Mouse (Mus musculus) forebrain, embryonic 11.5 days (tissue): ENCODE measurements around the gene Colgalt2. TPM values are rescaled to one million over a fixed set of nuclear protein-coding genes. Genes with fewer than 3 reads are reported as not detected.
A peak's percentile ranks its signal among the peaks of the same experiment; 100 is the strongest.

Experiments used
- ATAC-seq: fragments of 200-750 bp; cut with Nextera tagmentation; replicated peaks from 2 replicates; pipeline ENCODE4 v1.8.0; 2017; ENCODE audit warnings: moderate TSS enrichment; ENCODE audit not compliant: low FRiP score
- DNase-seq: peaks from one replicate; pipeline ENCODE4 v3.0.0-alpha.2; 2017; ENCODE audit warnings: low spot score
- H3K27ac ChIP-seq: fragments of 300-500 bp; sonication (generic); 2 replicates; pipeline ENCODE4 v1.5.1; 2014; ENCODE audit warnings: low read depth, low read length
- H3K27me3 ChIP-seq: fragments of 300-500 bp; sonication (generic); 2 replicates; pipeline ENCODE4 v1.6.1; 2014; ENCODE audit warnings: mild to moderate bottlenecking, low read length, mixed read lengths; ENCODE audit not compliant: control insufficient read depth, insufficient read depth
- H3K36me3 ChIP-seq: fragments of 300-500 bp; sonication (generic); 2 replicates; pipeline ENCODE4 v1.6.1; 2014; ENCODE audit warnings: mild to moderate bottlenecking, low read length, moderate library complexity, mixed read lengths; ENCODE audit not compliant: control insufficient read depth, insufficient read depth
- H3K4me1 ChIP-seq: fragments of 300-500 bp; sonication (generic); replicated peaks from 2 replicates; pipeline ENCODE4 v1.6.1; 2014; ENCODE audit warnings: low read length, mixed read lengths; ENCODE audit not compliant: control insufficient read depth, insufficient read depth
- H3K4me2 ChIP-seq: fragments of 300-500 bp; sonication (generic); 2 replicates; pipeline ENCODE4 v1.6.1; 2014; ENCODE audit warnings: low read depth, mild to moderate bottlenecking, low read length, moderate library complexity, mixed read lengths; ENCODE audit not compliant: severe bottlenecking
- H3K4me3 ChIP-seq: fragments of 300-500 bp; sonication (generic); 2 replicates; pipeline ENCODE4 v1.5.1; 2014; ENCODE audit warnings: low read depth, low read length
- H3K9ac ChIP-seq: fragments of 300-500 bp; sonication (generic); 2 replicates; pipeline ENCODE4 v1.6.1; 2014; ENCODE audit warnings: low read length
- H3K9me3 ChIP-seq: fragments of 300-500 bp; sonication (generic); 2 replicates; pipeline ENCODE4 v1.6.1; 2016; ENCODE audit warnings: low read length, mixed read lengths; ENCODE audit not compliant: control insufficient read depth
- WGBS: fragments of 180-500 bp; shearing (Covaris S2); extraction: QIAGEN DNeasy Blood & Tissue Kit; methylation state at CpG from one replicate; pipeline ENCODE4 v1.1.7; 2014; 5-methylcytosine and 5-hydroxymethylcytosine counted together
- polyA plus RNA-seq: library from polyadenylated mRNA; unstranded; fragments of >200 nt; fragmentation: Nextera tagmentation; extraction: Ambion mirVana; gene quantifications from 2 replicates; pipeline ENCODE4 v1.2.1, GENCODE M21; 2014

The Colgalt2 gene
- polyA plus RNA-seq, 1 experiment from 2014 or later: 2.2 TPM

DNA sequence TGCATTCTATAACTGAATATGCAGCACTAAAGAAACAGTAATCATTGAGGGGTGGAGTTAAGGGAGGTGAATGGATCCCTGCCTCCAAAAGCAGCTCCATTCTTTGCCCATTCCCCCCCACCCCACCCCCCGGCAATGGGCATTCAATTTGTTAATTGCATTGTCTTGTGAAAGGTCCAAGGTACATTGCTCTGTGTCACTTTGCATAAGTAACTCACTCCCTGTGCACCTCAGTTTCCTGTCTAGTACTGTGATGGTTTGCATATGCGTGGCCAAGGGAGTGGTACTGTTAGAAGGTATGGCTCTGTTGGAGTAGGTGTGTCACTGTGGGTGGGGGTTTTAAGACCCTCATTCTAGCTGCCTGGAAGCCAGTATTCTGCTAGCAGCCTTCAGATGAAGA lies 13.5 kb downstream of the Colgalt2 start:
- Histone ChIP-seq H3K4me3 (no peak overlapping the region), H3K9ac (no peak overlapping the region), H3K27me3 (no peaks in the 10 kb centered on the region), H3K4me2 (no peak overlapping the region), H3K4me1 (no peaks in the 10 kb centered on the region), H3K27ac (no peak overlapping the region), H3K36me3 (no peaks in the 10 kb centered on the region), H3K9me3 (peaks cover 3% of the 10 kb centered on the region)
- ATAC-seq: no peak
- WGBS: 94% methylated on average over 2 of the region's 2 CpGs
- no peak for DNase-seq

DNA sequence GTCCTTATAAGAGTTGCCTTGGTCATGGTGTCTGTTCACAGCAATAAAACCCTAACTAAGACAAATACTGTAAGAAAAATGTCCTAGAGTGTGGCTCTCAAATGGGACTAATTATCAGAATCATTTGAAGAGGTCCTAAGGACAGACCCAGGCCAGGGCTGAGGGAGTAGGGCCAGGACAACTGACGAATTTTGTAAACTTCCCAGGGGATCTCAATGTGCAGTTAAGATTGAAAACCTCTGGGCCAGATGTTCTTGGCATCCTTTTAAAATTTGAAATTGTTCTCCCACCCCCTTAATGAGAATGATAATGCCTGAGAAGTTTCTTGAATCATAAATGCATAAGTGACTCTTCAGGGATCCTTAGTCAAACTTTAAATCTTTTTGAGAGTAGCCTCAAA lies 14.3 kb downstream of the Colgalt2 start:
- WGBS: 63% methylated on average over 1 of the region's 1 CpGs
- Histone ChIP-seq H3K9me3 (peaks cover 3% of the 10 kb centered on the region), H3K36me3 (no peaks in the 10 kb centered on the region), H3K9ac (no peak overlapping the region), H3K27me3 (no peaks in the 10 kb centered on the region), H3K4me1 (no peaks in the 10 kb centered on the region), H3K4me3 (no peak overlapping the region), H3K4me2 (no peak overlapping the region), H3K27ac (no peak overlapping the region)
- DNase-seq (no peak), ATAC-seq (no peak)

DNA sequence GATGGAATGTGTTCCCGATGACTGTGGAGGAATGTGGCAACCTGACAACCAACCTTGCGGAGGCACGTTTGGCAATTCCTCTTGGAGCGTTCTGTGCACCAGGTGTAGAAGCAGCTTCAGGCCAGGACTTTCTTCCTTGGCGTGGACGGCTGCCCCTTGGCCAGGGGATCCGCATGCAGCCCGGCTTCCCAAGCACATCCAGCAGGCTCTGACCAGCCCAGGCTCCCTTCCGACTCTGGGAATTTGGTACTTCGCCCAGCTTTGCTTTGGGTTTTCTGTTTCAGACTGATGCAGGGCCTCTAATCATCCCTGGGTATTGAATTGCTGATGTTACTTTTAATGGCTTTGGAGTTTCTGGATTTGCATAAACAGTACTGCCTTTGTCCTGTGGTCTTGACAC lies 14.8 kb downstream of the Colgalt2 start:
- no peak overlapping the region for H3K4me3 ChIP-seq
- peaks cover 3% of the 10 kb centered on the region for H3K9me3 ChIP-seq
- H3K27ac ChIP-seq: no peak overlapping the region
- H3K9ac ChIP-seq: no peak overlapping the region
- no peaks in the 10 kb centered on the region for H3K36me3 ChIP-seq
- H3K27me3 ChIP-seq: no peaks in the 10 kb centered on the region
- no peak overlapping the region for H3K4me2 ChIP-seq
- WGBS: 85% methylated on average over 10 of the region's 10 CpGs
- H3K4me1 ChIP-seq: no peaks in the 10 kb centered on the region
- no peak for DNase-seq
- ATAC-seq: no peak

DNA sequence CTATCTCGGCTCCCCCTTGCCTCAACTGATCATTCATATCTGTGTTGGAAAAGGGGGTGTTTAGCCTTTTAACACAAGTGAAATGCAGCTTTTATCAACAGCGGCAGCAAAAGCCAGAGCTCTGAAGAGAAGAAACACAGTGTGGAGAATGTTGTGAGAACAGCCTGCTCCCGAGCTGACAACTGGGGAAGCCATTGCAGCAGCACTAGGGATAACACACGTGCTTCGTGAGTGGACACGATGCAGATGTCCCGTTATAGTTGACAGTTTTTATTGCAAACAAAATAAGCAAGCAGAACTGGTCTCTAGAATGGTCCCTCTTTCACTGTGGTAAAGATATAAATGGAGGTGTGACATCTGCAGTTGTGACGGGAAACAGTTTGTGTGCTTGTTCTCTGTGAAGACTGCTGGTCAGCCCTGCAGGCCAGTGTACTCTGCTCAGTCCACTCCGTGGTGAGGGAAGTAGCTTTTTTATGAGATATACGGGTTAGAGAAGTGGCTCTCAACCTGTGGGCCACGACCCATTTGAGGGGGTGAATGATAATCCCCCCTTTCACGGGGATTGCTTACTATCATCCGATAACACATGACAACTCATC lies 16.8 kb downstream of the Colgalt2 start:
- DNase-seq (no peak), ATAC-seq (no peak)
- no peak overlapping the region for H3K4me3 ChIP-seq
- H3K9ac ChIP-seq: no peak overlapping the region
- no peaks in the 10 kb centered on the region for H3K4me1 ChIP-seq
- H3K4me2 ChIP-seq: no peak overlapping the region
- H3K36me3 ChIP-seq: no peaks in the 10 kb centered on the region
- H3K27me3 ChIP-seq: no peaks in the 10 kb centered on the region
- H3K9me3 ChIP-seq: peaks cover 3% of the 10 kb centered on the region
- 87% methylated on average over 13 of the region's 13 CpGs for WGBS
- H3K27ac ChIP-seq: no peak overlapping the region

DNA sequence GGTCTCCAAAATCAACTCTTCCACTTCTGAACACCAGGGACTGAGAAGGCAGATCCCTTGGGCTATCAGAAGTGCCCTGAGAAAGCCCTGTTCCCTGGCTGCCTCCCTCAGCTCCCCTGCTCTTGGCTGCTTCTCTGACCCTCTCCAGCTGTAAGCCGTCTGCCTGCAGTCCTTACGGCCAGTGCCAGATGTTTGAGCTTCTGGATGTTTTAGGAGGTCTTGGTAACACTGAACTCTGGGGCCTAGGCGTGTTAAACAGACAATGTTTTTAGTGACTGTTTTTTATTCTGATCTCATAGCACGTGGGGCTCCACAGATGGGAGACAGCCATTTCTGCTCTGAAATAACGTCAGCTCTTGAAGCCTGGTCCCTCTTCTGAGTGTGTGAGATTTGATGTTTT lies 18.0 kb downstream of the Colgalt2 start:
- DNase-seq: no peak
- 59% methylated on average over 5 of the region's 5 CpGs for WGBS
- no peaks in the 10 kb centered on the region for H3K27me3 ChIP-seq
- no peak overlapping the region for H3K27ac ChIP-seq
- no peak overlapping the region for H3K4me2 ChIP-seq
- H3K9me3 ChIP-seq: no peaks in the 10 kb centered on the region
- no peaks in the 10 kb centered on the region for H3K4me1 ChIP-seq
- H3K9ac ChIP-seq: no peak overlapping the region
- no peak overlapping the region for H3K4me3 ChIP-seq
- ATAC-seq: no peak
- no peaks in the 10 kb centered on the region for H3K36me3 ChIP-seq

DNA sequence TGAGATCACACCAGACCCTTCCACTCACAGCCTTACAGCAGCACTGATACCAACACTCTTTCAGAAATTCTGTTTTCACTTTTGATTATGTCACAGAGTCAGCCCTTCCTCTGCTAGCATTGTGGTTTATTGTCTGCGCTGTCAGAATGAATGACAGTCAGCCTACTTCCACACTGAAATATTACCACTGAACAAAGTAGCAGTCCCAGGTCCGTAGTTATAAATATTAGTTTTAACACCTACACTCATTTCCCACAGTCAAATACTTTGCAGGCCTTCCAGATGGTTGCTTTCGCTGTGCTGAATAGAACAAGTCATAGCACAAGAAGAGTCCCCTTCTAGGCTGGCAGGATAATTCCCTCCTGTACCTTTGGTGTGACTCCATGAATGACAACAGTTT lies 22.7 kb downstream of the Colgalt2 start:
- 91% methylated on average over 3 of the region's 3 CpGs for WGBS
- Histone ChIP-seq H3K9me3 (no peaks in the 10 kb centered on the region), H3K27me3 (no peaks in the 10 kb centered on the region), H3K4me1 (no peaks in the 10 kb centered on the region), H3K4me2 (no peak overlapping the region), H3K36me3 (no peaks in the 10 kb centered on the region), H3K9ac (no peak overlapping the region), H3K27ac (no peak overlapping the region), H3K4me3 (no peak overlapping the region)
- ATAC-seq: no peak
- no peak for DNase-seq

DNA sequence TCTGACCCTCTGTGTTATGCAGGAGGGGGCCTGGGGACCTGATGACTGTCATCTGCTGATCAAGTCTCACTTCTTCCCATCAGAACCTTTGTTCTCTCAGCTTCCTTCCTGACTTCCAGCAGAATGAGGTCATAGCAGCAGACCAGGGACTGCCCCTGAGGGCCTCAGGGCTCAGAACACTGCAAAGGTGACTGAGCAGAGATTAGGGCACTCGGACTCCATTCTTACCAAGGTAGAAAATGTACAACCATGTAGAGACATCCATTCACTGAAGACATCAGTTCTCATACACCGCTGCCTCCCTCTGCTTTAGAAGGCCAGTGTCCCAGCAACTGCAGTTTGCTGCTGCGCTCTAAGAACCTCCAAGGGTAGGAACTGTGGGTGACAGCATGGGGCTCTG lies 23.4 kb downstream of the Colgalt2 start:
- DNase-seq (no peak), ATAC-seq (no peak)
- H3K4me1 ChIP-seq: no peaks in the 10 kb centered on the region
- 89% methylated on average over 3 of the region's 3 CpGs for WGBS
- no peaks in the 10 kb centered on the region for H3K36me3 ChIP-seq
- no peaks in the 10 kb centered on the region for H3K27me3 ChIP-seq
- no peak overlapping the region for H3K9ac ChIP-seq
- H3K4me2 ChIP-seq: no peak overlapping the region
- H3K9me3 ChIP-seq: no peaks in the 10 kb centered on the region
- H3K27ac ChIP-seq: no peak overlapping the region
- no peak overlapping the region for H3K4me3 ChIP-seq

DNA sequence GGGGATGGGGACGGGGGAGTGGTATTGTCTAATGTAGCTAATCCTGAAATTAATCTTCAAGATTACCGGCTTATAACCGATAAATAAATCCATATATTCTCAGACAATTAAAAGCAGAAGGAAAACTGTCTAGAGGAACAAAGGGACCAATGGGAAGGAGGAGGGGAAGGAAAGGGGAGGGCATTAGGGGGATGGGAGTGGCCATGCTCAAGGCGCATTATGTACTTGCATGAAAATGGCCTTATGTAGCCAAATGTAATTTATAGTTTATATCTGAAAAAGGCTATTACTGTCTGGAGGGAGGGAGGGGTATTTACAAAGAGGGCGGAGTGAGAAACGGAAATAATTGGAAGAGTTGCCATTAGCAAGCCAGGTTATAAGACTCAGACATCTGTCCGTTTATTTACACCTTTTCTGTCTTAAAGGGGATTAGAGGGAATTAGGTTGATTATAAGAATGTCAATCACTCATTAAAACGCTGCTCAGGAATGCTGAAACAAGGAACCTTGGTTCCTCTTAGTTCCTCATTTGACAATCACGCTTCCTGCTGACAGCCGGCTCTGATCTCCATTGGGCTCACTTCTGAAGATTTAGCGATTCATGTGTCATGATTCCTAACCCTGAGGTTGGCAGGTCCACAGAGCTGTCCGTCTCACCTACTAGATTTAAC lies 28.4 kb downstream of the Colgalt2 start:
- Histone ChIP-seq H3K4me1 (peaks cover 2% of the 10 kb centered on the region; the same call in 1 of the 2 replicates), H3K4me3 (no peak overlapping the region), H3K27me3 (no peaks in the 10 kb centered on the region), H3K27ac (no peak overlapping the region), H3K9ac (no peak overlapping the region), H3K9me3 (no peaks in the 10 kb centered on the region), H3K4me2 (no peak overlapping the region), H3K36me3 (no peaks in the 10 kb centered on the region)
- 46% methylated on average over 12 of the region's 12 CpGs for WGBS
- 0 out of 2 replicates have a peak, but pooled peaks have one; percentile 56 for ATAC-seq
- no peak for DNase-seq

DNA sequence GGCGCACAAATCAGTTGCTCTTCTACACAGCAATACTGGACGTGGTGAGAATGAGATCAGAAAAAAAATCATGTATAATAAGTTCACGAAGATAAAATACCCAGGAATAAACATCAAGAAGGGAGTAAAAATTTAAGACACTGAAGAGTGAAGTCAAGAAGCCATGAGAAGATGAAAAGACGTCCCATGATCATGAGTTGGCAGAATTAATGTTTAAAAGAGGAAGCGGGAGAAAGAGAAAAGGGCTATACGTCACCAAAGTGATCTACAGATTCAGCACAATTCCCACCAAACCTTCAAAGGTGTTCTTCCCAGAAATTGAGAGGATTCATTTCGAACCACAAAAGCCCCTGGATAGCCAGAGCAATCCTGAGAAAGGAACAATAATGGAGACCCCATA lies 30.2 kb downstream of the Colgalt2 start:
- H3K9ac ChIP-seq: no peak overlapping the region
- no peaks in the 10 kb centered on the region for H3K9me3 ChIP-seq
- H3K4me2 ChIP-seq: no peak overlapping the region
- no peaks in the 10 kb centered on the region for H3K27me3 ChIP-seq
- DNase-seq: no peak
- no peak for ATAC-seq
- H3K27ac ChIP-seq: no peak overlapping the region
- 89% methylated on average over 7 of the region's 7 CpGs for WGBS
- no peaks in the 10 kb centered on the region for H3K36me3 ChIP-seq
- H3K4me1 ChIP-seq: peaks cover 2% of the 10 kb centered on the region; the same call in 1 of the 2 replicates
- H3K4me3 ChIP-seq: no peak overlapping the region
